Mouse (Mus musculus) ZHBTc4 (cell line): ENCODE measurements around the gene Trim65.
"Not testable (repeated sequence)": the region's sequence is repeated elsewhere in the genome, so short reads cannot be mapped to it uniquely, and the experiment has no call there.

Experiments used
- DNase-seq: peaks from one replicate; pipeline ENCODE4 v3.0.0-alpha.2; 2011; ENCODE audit warnings: low read depth, low spot score

Trim65 gene

DNA sequence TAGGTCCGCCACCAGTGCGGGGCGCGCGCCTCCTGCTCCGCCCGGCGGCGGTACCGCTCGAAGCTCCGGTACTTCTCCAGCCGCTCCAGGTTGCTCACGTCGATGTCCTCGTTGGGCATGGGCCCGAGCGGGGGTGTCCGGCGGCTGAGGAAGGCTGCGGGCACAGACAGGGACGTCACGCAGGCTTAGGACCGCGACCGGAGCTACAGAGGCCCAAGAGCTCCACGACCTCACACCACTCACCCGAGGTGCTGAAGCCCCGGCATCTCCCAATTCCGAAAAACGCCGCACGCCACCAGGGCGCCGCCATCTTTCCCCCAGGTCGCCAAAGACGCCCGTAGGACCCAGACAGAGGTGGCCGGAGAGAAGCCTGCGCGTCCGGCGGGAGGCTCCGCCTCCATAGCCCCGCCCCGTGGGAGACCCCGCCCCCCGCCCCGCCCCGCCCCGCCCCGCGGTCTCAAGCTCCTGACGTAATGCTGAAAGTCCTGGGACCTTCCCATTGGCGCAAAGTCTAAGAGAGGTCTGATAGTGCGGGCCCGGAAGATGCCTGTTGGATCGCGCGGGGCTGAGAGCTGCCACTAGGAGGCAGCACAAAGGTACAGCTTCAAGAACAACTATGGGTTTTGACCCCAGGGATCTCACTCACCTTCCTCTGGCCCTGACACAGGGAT is 7.7 kb upstream of the Trim65 start, which contains the start of gene Mrpl38:
TSS of gene Mrpl38 (minus strand) at position 401 of the 671 bp plus-strand sequence.
- DNase-seq, result peak; percentile 99

GRCm38 (mm10) chr11:116138096-116138467 is 7.2 kb upstream of the Trim65 start:
- no peak for DNase-seq

DNA sequence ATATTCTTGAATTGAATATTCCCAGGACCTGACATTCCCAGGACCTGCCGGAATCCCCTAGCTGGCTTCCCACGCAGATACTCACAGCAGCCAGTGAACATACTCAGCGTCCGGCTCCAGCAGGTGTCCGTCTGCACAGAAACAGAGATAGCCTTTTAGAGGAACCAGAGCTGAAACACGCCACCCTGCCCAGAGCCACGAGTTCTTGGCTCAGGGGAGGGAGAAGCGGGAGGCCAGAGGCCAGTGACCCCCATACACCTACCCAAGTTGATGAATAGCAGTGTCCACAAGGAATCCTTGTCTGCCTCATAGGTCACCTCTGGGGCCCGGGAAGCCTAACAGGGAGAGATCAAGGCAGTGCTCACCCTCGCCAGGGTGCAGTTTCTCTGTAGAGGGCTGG is 3.2 kb upstream of the Trim65 start:
- no peak for DNase-seq

GRCm38 (mm10) chr11:116133497-116133896 is 2.6 kb upstream of the Trim65 start:
- no peak for DNase-seq

DNA sequence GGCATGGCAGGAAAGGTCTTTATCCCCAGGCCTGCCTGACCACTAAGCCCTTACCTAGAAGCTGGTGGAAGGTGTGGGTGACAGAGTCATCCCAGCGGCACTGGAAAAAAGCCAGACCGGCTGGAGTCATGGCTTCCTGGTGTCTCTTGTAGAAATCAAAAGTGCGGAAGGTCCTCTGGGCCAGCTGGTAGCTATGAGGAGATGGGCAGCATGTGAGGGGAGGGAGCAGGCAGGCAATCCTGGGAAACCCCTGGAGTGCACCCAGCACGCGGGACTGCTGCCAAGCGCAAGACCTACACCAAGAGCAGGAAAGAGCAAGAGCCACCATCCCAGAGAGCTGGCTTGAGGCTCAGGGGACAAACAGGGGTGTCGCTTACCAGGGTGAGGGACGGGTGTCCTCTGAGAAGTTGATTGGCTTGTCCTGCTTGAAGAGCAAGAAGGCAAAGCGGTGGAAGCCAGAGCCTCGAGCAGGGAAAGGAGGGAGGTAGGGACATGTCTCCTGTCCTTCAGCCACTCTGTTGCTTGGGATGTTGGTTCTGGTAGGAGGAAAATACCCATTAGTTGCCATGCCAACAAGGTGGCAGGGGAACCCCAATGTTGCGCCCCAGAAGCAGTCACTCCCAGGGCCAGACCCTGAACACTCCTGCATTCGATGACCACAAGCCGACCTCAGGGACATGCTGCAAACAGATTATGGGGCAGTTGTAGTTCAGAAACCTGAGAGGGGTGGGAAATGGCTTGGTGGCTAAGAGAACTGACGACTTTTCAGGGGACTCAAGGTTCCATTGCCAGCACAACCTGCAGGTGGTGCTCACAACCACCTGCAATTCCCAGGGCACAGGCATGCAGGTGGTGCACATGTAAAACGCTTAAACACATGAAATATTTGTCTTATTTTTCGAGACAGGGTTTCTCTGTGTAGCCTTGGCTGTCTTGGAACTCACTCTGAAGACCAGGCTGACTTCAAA is 1.7 kb upstream of the Trim65 start:
- peak; percentile 50 for DNase-seq

GRCm38 (mm10) chr11:116131349-116132170 is 632 bp upstream of the Trim65 start:
- DNase-seq, result no peak

DNA sequence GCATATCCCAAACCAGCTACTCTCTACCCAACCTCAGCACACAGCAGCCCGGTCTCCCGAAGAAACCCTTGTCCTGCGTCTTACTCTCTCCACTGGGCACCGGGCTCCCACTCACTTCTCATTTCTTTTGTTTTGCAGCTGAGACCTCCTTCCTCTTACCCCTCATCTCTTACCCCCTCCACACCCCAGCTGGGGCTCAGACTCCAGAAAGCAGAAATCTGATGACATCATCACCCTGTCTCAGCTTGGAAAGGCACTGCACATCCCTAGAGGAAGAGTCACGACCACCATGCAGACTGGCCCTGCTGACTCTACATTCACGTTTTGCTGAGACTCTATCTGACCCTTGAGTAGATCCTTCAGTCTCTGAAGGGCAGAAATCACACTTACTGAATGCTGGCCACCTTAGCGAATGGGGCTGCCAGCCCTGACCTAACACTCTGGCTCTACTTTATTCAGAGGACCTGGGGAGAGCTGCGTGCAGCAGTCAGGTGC is 888 bp downstream of the Trim65 start:
- no peak for DNase-seq

GRCm38 (mm10) chr11:116129091-116129790 is 1.7 kb downstream of the Trim65 start:
- DNase-seq, result no peak

DNA sequence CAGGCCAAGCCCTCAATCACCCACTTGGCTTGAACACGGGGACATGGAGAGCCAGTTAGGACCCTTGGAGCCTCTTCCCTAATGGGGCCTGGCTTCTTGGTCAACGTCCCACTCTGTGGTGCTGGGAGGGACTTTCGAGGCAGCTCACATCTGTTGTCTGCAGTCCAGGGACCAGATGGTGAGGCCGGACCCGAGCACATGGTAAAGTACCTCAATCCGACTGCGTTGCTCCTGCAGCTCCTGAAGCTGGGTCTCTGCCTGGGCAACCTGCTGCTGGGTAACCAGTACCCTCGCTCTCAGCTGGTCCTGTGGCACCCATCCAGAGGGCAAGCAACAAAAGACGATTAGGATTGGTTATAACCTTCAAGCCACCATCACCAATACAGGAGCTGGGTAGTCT is 2.9 kb downstream of the Trim65 start:
- DNase-seq, result no peak

- peak; percentile 90 for DNase-seq
These were observed 3.6 kb downstream of the Trim65 start, which contains the start of gene Trim47 for GRCm38 (mm10) chr11:116127156-116127980. Gene Trim47 (minus strand): TSS chr11:116127210.

- DNase-seq, result no peak
These were observed 4.7 kb downstream of the Trim65 start for GRCm38 (mm10) chr11:116126261-116126660.

GRCm38 (mm10) chr11:116121731-116122245 is 9.1 kb downstream of the Trim65 start:
- not testable (repeated sequence) for DNase-seq

GRCm38 (mm10) chr11:116117819-116118218 is 13.1 kb downstream of the Trim65 start:
- DNase-seq, result peak; percentile 74

DNA sequence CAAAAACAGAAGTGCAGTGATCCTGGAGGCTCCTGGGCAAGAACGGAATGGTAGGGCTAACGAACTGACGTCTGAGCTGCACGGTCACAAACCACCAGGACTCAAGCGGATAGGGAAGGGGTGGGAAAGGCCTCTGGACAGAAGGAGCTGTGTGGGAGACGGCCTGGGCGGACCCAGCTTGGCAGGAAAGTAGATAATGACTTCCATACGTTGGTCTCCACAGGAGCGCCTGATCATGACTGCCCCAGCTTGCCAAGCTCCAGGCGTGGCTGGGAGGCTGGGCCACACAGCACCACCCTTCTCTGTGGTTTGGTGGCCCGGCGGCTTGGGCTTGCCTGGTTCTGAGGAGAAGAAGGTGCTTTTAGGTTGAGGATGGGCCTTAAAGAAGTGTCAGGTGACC is 13.7 kb downstream of the Trim65 start:
- no peak for DNase-seq

GRCm38 (mm10) chr11:116111611-116112203 is 19.2 kb downstream of the Trim65 start:
- peak; percentile 46 for DNase-seq

- no peak for DNase-seq
These were observed 19.9 kb downstream of the Trim65 start for GRCm38 (mm10) chr11:116111067-116111466.

DNA sequence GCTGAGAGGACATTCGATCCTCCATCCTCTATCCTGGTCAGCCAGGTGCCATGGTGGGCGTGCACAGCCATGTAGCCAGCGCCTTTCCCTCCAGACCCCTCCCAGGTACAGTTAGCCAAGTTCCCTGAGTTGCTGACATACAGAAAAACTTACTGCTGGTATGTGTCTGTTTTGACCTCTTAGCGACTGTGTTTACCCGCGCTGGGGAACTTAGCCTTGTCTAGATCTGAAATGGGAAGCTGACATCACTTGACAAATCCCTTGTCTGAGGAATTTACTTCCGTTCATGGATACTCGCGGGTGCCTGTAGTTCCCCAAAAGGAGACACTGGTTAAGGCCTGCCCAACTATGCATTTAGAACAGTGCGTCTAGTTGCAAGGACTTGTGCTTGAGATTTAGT is 20.4 kb downstream of the Trim65 start:
- no peak for DNase-seq

GRCm38 (mm10) chr11:116110131-116110530 is 20.8 kb downstream of the Trim65 start:
- no peak for DNase-seq

GRCm38 (mm10) chr11:116109441-116110081 is 21.4 kb downstream of the Trim65 start:
- DNase-seq, result peak; percentile 62
